Mouse (Mus musculus): ENCODE data around the gene Htr5b. TPM values are rescaled to one million over a fixed set of nuclear protein-coding genes. Genes with fewer than 3 reads are reported as not detected.

The Htr5b gene
- total and polyA plus RNA-seq, 2 experiments from 2014 or later: 3.6 to 3.8 TPM

DNA sequence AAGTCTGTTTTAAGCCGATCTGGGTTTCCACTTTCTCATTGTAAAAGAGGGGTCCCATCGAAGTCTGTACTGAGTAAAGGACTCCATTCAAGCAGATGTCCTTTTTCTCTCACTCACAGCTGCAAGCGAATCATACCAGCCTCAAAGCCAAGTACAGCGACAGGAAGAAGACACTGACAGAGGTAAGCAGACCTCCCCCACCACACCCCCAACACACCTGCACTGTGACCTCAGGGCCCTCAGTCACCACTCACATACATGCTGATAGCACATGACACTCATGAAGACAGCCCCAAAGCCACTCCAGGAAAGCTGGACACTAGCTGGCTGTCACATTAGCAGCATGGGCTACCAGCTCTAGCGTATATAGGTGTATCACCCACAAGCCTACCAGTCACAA lies 50.5 kb downstream of the Htr5b start:
- TF ChIP-seq CTCF (IDR thresholded peaks at IDR 0.05; ENCODE audit: low read depth): no peak
- DNase-seq (ENCODE audit: low spot score) (no peak), ATAC-seq (no peak)
- H3K4me1 ChIP-seq (ENCODE audit: insufficient read depth, low read length): no peaks in the 10 kb centered on the region
- H3K9me3 ChIP-seq (ENCODE audit: low read length): no peaks in the 10 kb centered on the region
- no peak overlapping the region for H3K27ac ChIP-seq
- H3K36me3 ChIP-seq (ENCODE audit: insufficient read depth, low read length): peaks cover 51% of the 10 kb centered on the region
- no peak overlapping the region for H3K4me3 ChIP-seq (ENCODE audit: low read length)
- 97% methylated on average over 5 of the region's 5 CpGs for WGBS
- H3K4me2 ChIP-seq (ENCODE audit: low read depth, low read length): no peak overlapping the region
- no peak overlapping the region for H3K9ac ChIP-seq (replicated peaks; ENCODE audit: low read length)
- H3K27me3 ChIP-seq (ENCODE audit: insufficient read depth, low read length): no peaks in the 10 kb centered on the region

DNA sequence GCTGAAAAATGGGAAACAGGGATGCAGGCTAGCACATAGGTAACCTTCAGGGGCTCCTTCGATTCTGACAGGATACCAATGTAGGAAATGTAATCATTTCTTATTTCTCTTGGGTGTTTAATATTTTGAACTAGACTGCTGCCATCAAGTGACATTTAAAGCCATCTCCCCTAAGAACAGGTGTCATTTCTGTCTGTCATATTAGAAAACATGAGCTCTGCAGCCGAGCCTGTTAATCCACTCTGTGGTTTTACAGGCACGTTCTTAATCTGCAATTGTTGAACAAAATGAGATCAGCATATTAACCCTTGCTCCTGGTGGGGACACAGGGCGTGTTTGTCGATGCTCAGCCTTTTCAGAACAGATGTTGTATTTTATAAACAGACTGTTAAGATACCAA lies 56.8 kb downstream of the Htr5b start:
- H3K4me2 ChIP-seq (ENCODE audit: low read depth, low read length): no peak overlapping the region
- 82% methylated on average over 5 of the region's 5 CpGs for WGBS
- no peak overlapping the region for H3K9ac ChIP-seq (replicated peaks; ENCODE audit: low read length)
- TF ChIP-seq CTCF (IDR thresholded peaks at IDR 0.05; ENCODE audit: low read depth): no peak
- no peaks in the 10 kb centered on the region for H3K4me1 ChIP-seq (ENCODE audit: insufficient read depth, low read length)
- H3K27me3 ChIP-seq (ENCODE audit: insufficient read depth, low read length): no peaks in the 10 kb centered on the region
- H3K4me3 ChIP-seq (ENCODE audit: low read length): no peak overlapping the region
- no peak overlapping the region for H3K27ac ChIP-seq
- ATAC-seq (no peak), DNase-seq (ENCODE audit: low spot score) (no peak)
- peaks cover 8% of the 10 kb centered on the region; the same call in 1 of the 2 replicates for H3K36me3 ChIP-seq (ENCODE audit: insufficient read depth, low read length)
- H3K9me3 ChIP-seq (ENCODE audit: low read length): no peaks in the 10 kb centered on the region

DNA sequence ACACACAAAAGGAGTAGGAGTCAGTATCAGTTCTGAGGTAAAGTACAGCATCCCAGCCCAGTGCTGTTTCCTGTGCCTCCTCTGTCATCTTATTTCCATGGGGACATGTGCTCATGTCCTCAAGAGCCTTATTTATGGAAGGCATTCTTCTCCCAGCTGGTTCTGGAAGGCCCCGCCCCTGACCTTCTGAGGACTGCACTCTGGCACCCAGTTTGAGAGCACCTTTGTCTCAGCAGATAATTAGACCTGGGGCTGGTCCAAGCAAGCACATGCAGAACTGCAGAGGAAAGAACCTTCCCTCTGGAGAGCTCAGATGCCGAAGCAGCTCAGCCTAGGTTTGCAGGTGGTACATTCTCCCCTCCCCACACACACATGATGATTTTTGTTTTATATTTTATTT lies 60.0 kb downstream of the Htr5b start:
- no peak for ATAC-seq
- no peaks in the 10 kb centered on the region for H3K27me3 ChIP-seq (ENCODE audit: insufficient read depth, low read length)
- no peaks in the 10 kb centered on the region for H3K4me1 ChIP-seq (ENCODE audit: insufficient read depth, low read length)
- H3K4me3 ChIP-seq (ENCODE audit: low read length): no peak overlapping the region
- H3K36me3 ChIP-seq (ENCODE audit: insufficient read depth, low read length): peaks cover 15% of the 10 kb centered on the region; the same call in 1 of the 2 replicates
- H3K9me3 ChIP-seq (ENCODE audit: low read length): no peaks in the 10 kb centered on the region
- no peak overlapping the region for H3K4me2 ChIP-seq (ENCODE audit: low read depth, low read length)
- WGBS: 78% methylated on average over 2 of the region's 2 CpGs
- H3K27ac ChIP-seq: no peak overlapping the region
- TF ChIP-seq CTCF (IDR thresholded peaks at IDR 0.05; ENCODE audit: low read depth): no peak
- H3K9ac ChIP-seq (replicated peaks; ENCODE audit: low read length): no peak overlapping the region
- no peak for DNase-seq (ENCODE audit: low spot score)

DNA sequence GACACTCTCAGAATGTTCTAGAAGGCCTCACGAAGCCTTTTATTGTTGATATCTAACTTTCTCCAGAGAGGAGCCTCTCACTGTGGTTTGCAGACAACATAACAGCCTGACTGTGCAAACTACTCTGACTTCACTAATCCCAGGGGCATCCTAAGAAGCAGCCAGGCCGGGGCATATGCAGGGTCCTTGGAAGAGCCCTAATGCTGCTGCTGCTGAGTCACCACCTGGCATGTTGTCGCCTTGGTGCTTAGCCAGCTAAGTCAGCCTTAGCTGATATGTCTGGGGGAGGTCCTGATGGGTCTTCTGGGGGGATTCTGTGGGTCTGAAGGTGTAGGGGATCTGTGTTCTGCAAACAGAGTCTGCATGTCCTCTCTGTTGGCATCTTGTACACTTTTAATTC lies 62.0 kb downstream of the Htr5b start:
- no peak overlapping the region for H3K27ac ChIP-seq
- H3K36me3 ChIP-seq (ENCODE audit: insufficient read depth, low read length): peaks cover 31% of the 10 kb centered on the region
- no peak for TF ChIP-seq CTCF (IDR thresholded peaks at IDR 0.05; ENCODE audit: low read depth)
- no peaks in the 10 kb centered on the region for H3K9me3 ChIP-seq (ENCODE audit: low read length)
- DNase-seq (ENCODE audit: low spot score) (no peak), ATAC-seq (no peak)
- no peak overlapping the region for H3K4me2 ChIP-seq (ENCODE audit: low read depth, low read length)
- 74% methylated on average over 3 of the region's 3 CpGs for WGBS
- H3K4me1 ChIP-seq (ENCODE audit: insufficient read depth, low read length): no peaks in the 10 kb centered on the region
- H3K27me3 ChIP-seq (ENCODE audit: insufficient read depth, low read length): no peaks in the 10 kb centered on the region
- H3K4me3 ChIP-seq (ENCODE audit: low read length): no peak overlapping the region
- no peak overlapping the region for H3K9ac ChIP-seq (replicated peaks; ENCODE audit: low read length)

DNA sequence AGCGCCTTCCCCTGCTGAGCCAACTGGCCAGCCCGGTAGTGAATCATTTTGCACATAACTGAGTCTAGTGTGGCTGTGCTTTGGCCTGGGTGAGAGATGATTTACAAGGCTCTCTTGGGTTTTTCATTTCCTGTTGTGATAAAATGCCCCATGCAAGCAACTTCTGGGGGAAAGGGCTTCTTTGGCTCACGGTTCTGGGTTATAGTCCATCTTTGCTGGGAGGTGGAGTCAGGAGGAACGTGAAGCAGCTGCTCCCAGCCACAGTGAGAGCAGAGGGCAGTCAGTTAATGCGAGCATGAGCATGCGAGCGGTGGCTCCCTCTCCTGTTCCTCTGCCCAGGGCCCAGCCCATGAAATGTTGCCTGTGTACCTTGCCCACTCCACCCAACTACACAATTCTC lies 64.5 kb downstream of the Htr5b start:
- H3K36me3 ChIP-seq (ENCODE audit: insufficient read depth, low read length): peaks cover 31% of the 10 kb centered on the region
- no peak overlapping the region for H3K4me3 ChIP-seq (ENCODE audit: low read length)

DNA sequence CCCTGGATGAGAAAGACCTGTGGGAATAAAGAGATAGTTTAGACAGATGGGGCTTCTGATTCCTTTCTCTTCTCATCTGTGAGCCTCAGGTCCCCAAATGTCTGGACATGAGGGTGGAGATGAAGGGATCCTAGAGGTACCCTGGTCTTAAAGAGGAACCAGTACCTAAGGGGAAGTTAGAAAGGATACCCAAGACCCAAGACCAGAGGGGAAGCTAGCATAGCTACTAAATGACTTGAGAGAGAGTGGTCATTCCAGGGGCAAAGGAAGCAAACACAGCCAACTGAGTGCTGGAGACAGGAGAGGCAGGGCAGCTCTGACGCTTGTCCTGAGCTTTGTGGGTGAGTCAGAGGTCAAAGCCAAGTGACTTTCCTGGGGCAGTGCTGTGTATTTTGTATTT lies 65.6 kb downstream of the Htr5b start:
- Histone ChIP-seq H3K4me1 (ENCODE audit: insufficient read depth, low read length) (no peaks in the 10 kb centered on the region), H3K4me3 (ENCODE audit: low read length) (no peak overlapping the region), H3K27ac (no peak overlapping the region), H3K27me3 (ENCODE audit: insufficient read depth, low read length) (no peaks in the 10 kb centered on the region), H3K36me3 (ENCODE audit: insufficient read depth, low read length) (peaks cover 31% of the 10 kb centered on the region), H3K4me2 (ENCODE audit: low read depth, low read length) (no peak overlapping the region), H3K9ac (replicated peaks; ENCODE audit: low read length) (no peak overlapping the region), H3K9me3 (ENCODE audit: low read length) (no peaks in the 10 kb centered on the region)
- no peak for DNase-seq (ENCODE audit: low spot score)
- ATAC-seq: no peak
- TF ChIP-seq CTCF (IDR thresholded peaks at IDR 0.05; ENCODE audit: low read depth): no peak
- WGBS: 67% methylated on average over 1 of the region's 1 CpGs

More for the DNA sequence above, 64.5 kb downstream of the Htr5b start:
- Histone ChIP-seq H3K4me2 (ENCODE audit: low read depth, low read length) (no peak overlapping the region), H3K27ac (no peak overlapping the region), H3K9ac (replicated peaks; ENCODE audit: low read length) (no peak overlapping the region), H3K4me1 (ENCODE audit: insufficient read depth, low read length) (no peaks in the 10 kb centered on the region), H3K27me3 (ENCODE audit: insufficient read depth, low read length) (no peaks in the 10 kb centered on the region), H3K9me3 (ENCODE audit: low read length) (no peaks in the 10 kb centered on the region)
- no peak for TF ChIP-seq CTCF (IDR thresholded peaks at IDR 0.05; ENCODE audit: low read depth)
- WGBS: 91% methylated on average over 7 of the region's 7 CpGs
- DNase-seq (ENCODE audit: low spot score): no peak
- ATAC-seq: no peak

DNA sequence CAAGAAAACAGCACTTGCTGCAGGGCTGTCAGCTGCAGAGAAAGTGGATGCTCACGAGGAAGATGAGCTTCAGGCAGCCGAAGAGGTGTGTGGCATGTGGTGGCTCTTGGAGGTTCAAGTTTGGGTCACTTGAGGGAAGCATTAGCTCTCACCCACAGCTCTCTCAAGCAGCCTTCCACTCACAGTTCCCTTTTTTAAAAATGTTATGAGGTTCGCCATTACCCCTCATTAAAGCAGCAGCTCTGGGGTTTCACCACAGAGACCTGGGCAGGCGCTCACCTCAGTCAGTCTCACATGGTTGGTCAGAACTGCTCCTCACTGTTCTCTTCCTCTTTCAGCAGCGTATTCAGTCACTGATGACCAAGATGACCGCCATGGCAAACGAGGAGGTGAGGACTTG lies 66.4 kb downstream of the Htr5b start:
- no peak overlapping the region for H3K4me3 ChIP-seq (ENCODE audit: low read length)
- H3K9me3 ChIP-seq (ENCODE audit: low read length): no peaks in the 10 kb centered on the region
- ATAC-seq (no peak), DNase-seq (ENCODE audit: low spot score) (no peak)
- H3K4me1 ChIP-seq (ENCODE audit: insufficient read depth, low read length): no peaks in the 10 kb centered on the region
- no peak overlapping the region for H3K4me2 ChIP-seq (ENCODE audit: low read depth, low read length)
- WGBS: 85% methylated on average over 7 of the region's 7 CpGs
- peaks cover 27% of the 10 kb centered on the region for H3K36me3 ChIP-seq (ENCODE audit: insufficient read depth, low read length)
- H3K27ac ChIP-seq: no peak overlapping the region
- H3K9ac ChIP-seq (replicated peaks; ENCODE audit: low read length): no peak overlapping the region
- no peaks in the 10 kb centered on the region for H3K27me3 ChIP-seq (ENCODE audit: insufficient read depth, low read length)
- TF ChIP-seq CTCF (IDR thresholded peaks at IDR 0.05; ENCODE audit: low read depth): no peak
